Mouse (Mus musculus) erythroblast, embryonic 14.5 days (primary cell): ENCODE measurements around the gene Gnao1.

Experiments
- GATA1 ChIP-seq: IDR thresholded peaks from 2 replicates; pipeline ENCODE4 v1.6.1; 2012; ENCODE audit warnings: low read length, inconsistent platforms, mixed read lengths
- TAL1 ChIP-seq: IDR thresholded peaks from 3 replicates; pipeline ENCODE4 v1.6.1; 2012; ENCODE audit warnings: low read length, inconsistent platforms, mixed read lengths

GRCm38 (mm10) chr8:93938193-93938592 is 128.4 kb downstream of the Gnao1 start:
- TF ChIP-seq TAL1 (no peak), GATA1 (no peak)
